Mouse (Mus musculus): ENCODE results near the gene Ulbp1. TPM values are rescaled to one million over a fixed set of nuclear protein-coding genes. Genes with fewer than 3 reads are reported as not detected.
"Not testable (repeated sequence)": the region's sequence is repeated elsewhere in the genome, so short reads cannot be mapped to it uniquely, and the experiment has no call there.

Gene Ulbp1
- under 1 TPM in 2 of 4 experiments, not detected in 2; 0.09 to 0.46 TPM for total RNA-seq (2022)

DNA sequence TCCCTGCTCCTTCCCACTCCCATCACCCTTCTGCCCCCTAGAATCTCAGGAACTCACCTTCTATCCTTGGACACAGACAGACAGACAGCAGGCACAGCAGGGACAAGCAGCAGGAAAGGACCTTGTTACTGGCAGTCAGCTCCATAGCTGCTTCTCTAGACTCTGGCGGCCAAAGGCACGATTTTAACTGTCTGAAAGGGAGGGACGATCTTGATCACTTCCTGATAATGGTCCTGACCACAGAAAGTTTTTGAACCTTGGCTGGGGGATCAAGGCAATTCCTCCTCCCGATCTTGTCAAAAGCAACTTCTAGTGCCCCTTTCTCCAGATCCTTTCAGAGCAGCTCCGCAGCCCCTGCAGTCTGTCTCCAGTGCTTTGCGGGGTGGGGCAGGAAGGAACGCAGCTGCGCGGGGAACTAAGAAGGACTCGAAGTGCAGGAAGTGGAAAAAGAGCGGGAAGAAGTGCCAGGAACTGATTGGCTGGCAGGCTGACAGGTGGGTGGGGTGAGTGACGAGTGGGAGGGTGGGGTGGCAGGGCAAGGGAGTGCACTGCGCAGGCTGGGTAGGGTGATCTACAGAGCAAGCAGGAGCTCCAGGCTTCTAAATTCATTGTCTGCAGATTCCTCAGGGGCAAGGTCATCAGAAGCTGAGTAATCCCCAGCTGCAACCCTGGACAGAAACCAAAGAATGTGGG is at the start of gene Ulbp1:
TSS of gene Ulbp1 (minus strand) at position 442 of the 693 bp plus-strand sequence.
- DNase-seq (ENCODE audit: low spot score in 2 of 2): no peak

DNA sequence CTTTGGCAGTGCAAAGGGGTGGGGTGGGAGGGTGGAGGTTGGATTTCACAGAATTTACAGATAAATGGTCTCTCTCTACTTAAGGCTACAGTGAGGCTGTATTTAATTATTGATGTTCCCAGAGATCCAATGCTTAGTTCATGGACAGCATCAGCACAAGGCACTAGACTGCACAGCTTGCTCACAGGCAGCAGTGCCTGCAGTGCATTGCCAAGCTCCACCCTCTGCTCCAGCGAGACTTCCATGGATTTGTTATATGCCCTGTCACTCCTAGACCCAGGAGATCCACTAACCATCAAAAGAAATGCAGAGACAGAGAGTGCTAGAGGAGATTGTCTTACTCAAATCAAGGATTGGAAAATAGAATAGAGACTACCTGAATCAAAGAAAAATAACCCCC is 24.7 kb upstream of the Ulbp1 start:
- DNase-seq (ENCODE audit: low spot score in 2 of 2): not testable (repeated sequence)

- not testable (repeated sequence) for DNase-seq (ENCODE audit: low spot score in 2 of 2)
Observed at GRCm38 (mm10) chr10:7492384-7492783, 18.9 kb upstream of the Ulbp1 start.

- DNase-seq (ENCODE audit: low spot score in 2 of 2): no peak
Observed at GRCm38 (mm10) chr10:7483650-7484049, 10.2 kb upstream of the Ulbp1 start.

GRCm38 (mm10) chr10:7474225-7474624 is 787 bp upstream of the Ulbp1 start:
- DNase-seq (ENCODE audit: low spot score in 2 of 2): not testable (repeated sequence)

GRCm38 (mm10) chr10:7471664-7472063 is 1.8 kb downstream of the Ulbp1 start:
- DNase-seq (ENCODE audit: low spot score in 2 of 2): no peak

GRCm38 (mm10) chr10:7470457-7470856 is 3.0 kb downstream of the Ulbp1 start:
- no peak for DNase-seq (ENCODE audit: low spot score in 2 of 2)

DNA sequence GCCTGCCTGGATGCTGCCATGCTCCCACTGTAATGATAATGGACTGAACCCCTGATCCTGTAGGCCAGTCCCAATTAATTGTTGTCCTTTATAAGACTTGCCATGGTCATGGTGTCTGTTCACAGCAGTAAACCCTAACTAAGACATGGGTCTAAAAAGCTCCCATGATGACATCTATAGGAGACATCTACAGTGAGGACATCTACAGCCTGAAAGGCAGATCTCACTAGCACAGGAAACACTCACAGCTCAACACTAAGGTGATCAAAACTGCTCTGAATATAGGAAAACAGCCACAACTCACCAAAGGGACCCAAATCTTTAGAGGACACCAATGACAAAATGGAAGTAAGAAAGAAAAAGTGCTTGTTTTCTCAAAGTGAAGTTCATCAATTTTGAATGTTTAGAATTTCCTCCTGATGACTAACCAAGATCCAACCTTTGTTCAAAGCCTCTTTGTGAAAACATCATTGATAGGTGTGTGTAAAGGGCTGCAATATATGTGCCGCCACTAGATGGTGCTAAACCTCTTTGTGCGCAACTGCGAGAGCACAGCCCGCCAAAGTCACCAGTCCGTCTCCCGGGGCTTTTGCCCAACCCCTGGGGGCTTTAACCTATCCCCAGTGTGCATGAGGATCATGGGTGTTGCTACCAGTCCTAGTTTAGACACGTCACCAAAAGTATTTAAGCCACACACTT is 3.6 kb downstream of the Ulbp1 start:
- peak in 1 of 2 experiments; percentile 43 for DNase-seq (ENCODE audit: low spot score in 2 of 2)

GRCm38 (mm10) chr10:7462006-7462405 is 11.4 kb downstream of the Ulbp1 start:
- no peak for DNase-seq (ENCODE audit: low spot score in 2 of 2)

DNA sequence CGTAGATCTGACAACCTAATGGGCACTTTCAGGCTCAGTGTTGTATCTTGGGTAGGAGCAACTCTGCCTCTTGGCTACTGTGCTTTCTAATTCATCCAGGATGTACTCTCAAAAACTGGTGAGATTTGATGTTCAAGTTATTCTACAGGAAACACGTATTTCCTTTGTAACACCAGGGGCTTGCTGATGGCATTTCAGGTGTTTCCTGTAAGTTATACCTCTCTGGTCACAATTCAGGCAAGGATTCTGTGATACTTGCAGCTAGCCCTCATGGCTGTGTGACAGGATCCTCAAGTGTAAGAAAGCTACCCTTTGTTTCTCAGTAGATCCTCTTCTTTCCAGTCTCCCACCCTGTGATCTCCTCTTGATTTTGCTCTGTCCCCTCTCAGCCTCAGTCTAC is 34.5 kb downstream of the Ulbp1 start:
- DNase-seq (ENCODE audit: low spot score in 2 of 2): no peak

- no peak for DNase-seq (ENCODE audit: low spot score in 2 of 2)
Observed at GRCm38 (mm10) chr10:7393143-7394035, 80.0 kb downstream of the Ulbp1 start.

GRCm38 (mm10) chr10:7391935-7392930 is 81.2 kb downstream of the Ulbp1 start:
- no peak for DNase-seq (ENCODE audit: low spot score in 2 of 2)

- no peak for DNase-seq (ENCODE audit: low spot score in 2 of 2)
Observed at GRCm38 (mm10) chr10:7391561-7391934, 81.9 kb downstream of the Ulbp1 start.

- DNase-seq (ENCODE audit: low spot score in 2 of 2): no peak
Observed at GRCm38 (mm10) chr10:7391108-7391507, 82.3 kb downstream of the Ulbp1 start.

Other genes with a start within 250 kb of the Ulbp1 start
- 100 to 1,000 TPM; 133 to 153 (median 140) TPM for gene Lrp11, start 116.2 kb upstream of the Ulbp1 start, total RNA-seq (2022)
- 1 to 10 TPM; 6.3 to 7.3 (median 6.9) TPM for gene Nup43, start 193.9 kb upstream of the Ulbp1 start, total RNA-seq (2022)
- gene Pcmt1, start 207.5 kb upstream of the Ulbp1 start, total RNA-seq (2022): 100 to 1,000 TPM; 193 to 200 (median 195) TPM
- 10 to 100 TPM; 28.9 to 33.0 (median 31.6) TPM for gene Lats1, start 207.6 kb upstream of the Ulbp1 start, total RNA-seq (2022)